Mouse (Mus musculus): Measurements from ENCODE around the gene Trp53tg5. TPM values are rescaled to one million over a fixed set of nuclear protein-coding genes. Genes with fewer than 3 reads are reported as not detected.

Gene Trp53tg5
- total RNA-seq (2023): not detected

GRCm38 (mm10) chr2:164473624-164474023 lies at the start of gene Trp53tg5:
Gene Trp53tg5 (minus strand): TSS chr2:164473724.

GRCm38 (mm10) chr2:164496847-164497690 lies 23.5 kb upstream of the Trp53tg5 start, which contains the start of gene Pigt:
Gene Pigt (plus strand): TSS chr2:164497520.

GRCm38 (mm10) chr2:164485681-164486257 lies 12.2 kb upstream of the Trp53tg5 start, which contains the start of gene Dbndd2:
Gene Dbndd2 (plus strand): TSS chr2:164486106.

GRCm38 (mm10) chr2:164460745-164461551 lies 12.6 kb downstream of the Trp53tg5 start, which contains the start of gene Gm20458:
Gene Gm20458 (plus strand): TSS chr2:164460967.

GRCm38 (mm10) chr2:164456864-164457300 lies 16.6 kb downstream of the Trp53tg5 start, which contains the start of gene Sys1:
Gene Sys1 (plus strand): TSS chr2:164456964.

GRCm38 (mm10) chr2:164443460-164444000 lies 30.0 kb downstream of the Trp53tg5 start, which contains the start of gene Sdc4:
Gene Sdc4 (minus strand): TSS chr2:164443887.

Other genes starting within 250 kb of the Trp53tg5 start
- gene Svs2, start 235.3 kb downstream of the Trp53tg5 start, total RNA-seq (2023): not detected
- gene Svs3b, start 217.1 kb downstream of the Trp53tg5 start, total RNA-seq (2023): not detected
- gene Svs4, start 195.3 kb downstream of the Trp53tg5 start, total RNA-seq (2023): not detected
- not detected for gene Svs3a, start 184.5 kb downstream of the Trp53tg5 start, total RNA-seq (2023)
- gene Svs6, start 157.0 kb downstream of the Trp53tg5 start, total RNA-seq (2023): not detected
- not detected for gene Svs5, start 141.0 kb downstream of the Trp53tg5 start, total RNA-seq (2023)
- gene Slpi, start 84.6 kb downstream of the Trp53tg5 start, total RNA-seq (2023): 100 to 1,000 TPM; 227 to 229 TPM
- not detected for gene Rbpjl, start 70.6 kb downstream of the Trp53tg5 start, total RNA-seq (2023)
- not detected for gene Matn4, start 68.6 kb downstream of the Trp53tg5 start, total RNA-seq (2023)
- 10 to 100 TPM; 13.2 to 13.8 TPM for gene Sdc4, start 29.8 kb downstream of the Trp53tg5 start, total RNA-seq (2023)
- gene Sys1, start 16.8 kb downstream of the Trp53tg5 start, total RNA-seq (2023): 10 to 100 TPM; 35.5 to 36.0 TPM
- gene Gm20458, start 12.8 kb downstream of the Trp53tg5 start, total RNA-seq (2023): 10 to 100 TPM; 10.9 to 12.8 TPM
- gene Dbndd2, start 12.4 kb upstream of the Trp53tg5 start, total RNA-seq (2023): 10 to 100 TPM; 11.1 to 19.7 TPM
- 10 to 100 TPM; 74.5 to 76.9 TPM for gene Pigt, start 23.8 kb upstream of the Trp53tg5 start, total RNA-seq (2023)
- gene Wfdc2, start 88.7 kb upstream of the Trp53tg5 start, total RNA-seq (2023): not detected
- gene Spint3, start 99.7 kb upstream of the Trp53tg5 start, total RNA-seq (2023): not detected
- not detected for gene Wfdc6a, start 111.7 kb upstream of the Trp53tg5 start, total RNA-seq (2023)
- gene Eppin, start 119.9 kb upstream of the Trp53tg5 start, total RNA-seq (2023): not detected
- not detected for gene Wfdc6b, start 139.8 kb upstream of the Trp53tg5 start, total RNA-seq (2023)
- not detected for gene Wfdc8, start 139.9 kb upstream of the Trp53tg5 start, total RNA-seq (2023)
- not detected for gene Wfdc16, start 165.1 kb upstream of the Trp53tg5 start, total RNA-seq (2023)
- gene Wfdc10, start 182.3 kb upstream of the Trp53tg5 start, total RNA-seq (2023): not detected
- not detected for gene Wfdc9, start 182.9 kb upstream of the Trp53tg5 start, total RNA-seq (2023)
- not detected for gene Wfdc11, start 200.4 kb upstream of the Trp53tg5 start, total RNA-seq (2023)
- not detected for gene Wfdc13, start 211.4 kb upstream of the Trp53tg5 start, total RNA-seq (2023)
- not detected for gene Spint4, start 224.8 kb upstream of the Trp53tg5 start, total RNA-seq (2023)
- not detected for gene Spint5, start 241.6 kb upstream of the Trp53tg5 start, total RNA-seq (2023)

All from monocyte, adult 59 days (primary cell).